Mouse (Mus musculus) T-helper 2 cell (primary cell): ENCODE results near the gene Hlcs.

Source experiments
- in situ Hi-C: fragments of 300-600 bp; cut with MboI, MseI; formaldehyde crosslinking; loops from one replicate; pipeline ENCODE4 v1.15.1; 2025; ENCODE audit warnings: high pct_unique_total_duplicates

Hlcs gene

GRCm38 (mm10) chr16:94249666-94250065 is 63.7 kb downstream of the Hlcs start:
- in situ Hi-C loops, result no loop called here

- in situ Hi-C loops, result no loop called here
Measured at GRCm38 (mm10) chr16:94248721-94249120, 64.7 kb downstream of the Hlcs start.

DNA sequence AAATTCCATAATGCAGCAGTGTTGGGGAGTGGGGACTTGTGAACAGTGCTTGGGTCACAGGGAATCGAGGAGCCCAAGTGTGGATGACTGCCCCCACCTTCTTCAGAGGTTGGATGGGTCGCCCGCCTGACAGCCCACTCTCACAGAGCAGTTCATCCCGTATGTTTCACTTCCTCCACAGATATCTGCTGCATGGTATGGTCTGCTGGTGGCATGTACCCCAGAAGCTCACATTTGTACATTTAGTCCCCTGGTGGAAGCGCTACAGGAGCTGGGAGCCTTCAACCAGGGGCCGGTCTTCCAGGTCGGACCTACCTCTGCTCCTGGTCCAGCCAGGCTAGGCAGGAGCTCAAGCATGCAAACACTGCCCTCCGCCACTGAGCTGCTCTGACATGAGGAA is 66.4 kb downstream of the Hlcs start:
- in situ Hi-C loops, result no loop called here

- in situ Hi-C loops, result no loop called here
Measured at GRCm38 (mm10) chr16:94246058-94246784, 67.2 kb downstream of the Hlcs start.

DNA sequence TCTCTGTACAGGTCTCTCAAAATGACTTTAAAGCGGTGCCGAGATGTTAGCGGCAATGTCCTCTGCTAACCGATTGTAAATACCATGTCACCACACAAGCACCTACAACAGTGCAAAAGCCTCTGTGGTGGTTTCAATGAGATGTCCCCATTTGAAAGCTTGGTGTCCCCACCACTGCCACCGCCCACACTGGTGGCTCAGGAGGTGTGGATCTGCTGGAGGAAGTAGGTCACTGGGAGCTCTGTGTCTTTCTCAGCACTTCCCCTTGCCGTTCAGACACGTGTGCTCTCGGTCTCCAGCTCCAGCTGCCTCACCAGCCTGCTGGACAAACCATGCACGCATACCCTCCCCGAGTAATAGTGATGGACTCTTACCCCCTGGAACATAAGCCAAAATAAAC is 72.2 kb downstream of the Hlcs start:
- in situ Hi-C loops, result no loop called here

GRCm38 (mm10) chr16:94240190-94240589 is 73.2 kb downstream of the Hlcs start:
- in situ Hi-C loops, result no loop called here

GRCm38 (mm10) chr16:94239567-94239966 is 73.8 kb downstream of the Hlcs start:
- in situ Hi-C loops, result no loop called here

GRCm38 (mm10) chr16:94239146-94239545 is 74.2 kb downstream of the Hlcs start:
- in situ Hi-C loops, result no loop called here

- in situ Hi-C loops, result no loop called here
Measured at GRCm38 (mm10) chr16:94237130-94237484, 76.3 kb downstream of the Hlcs start.

DNA sequence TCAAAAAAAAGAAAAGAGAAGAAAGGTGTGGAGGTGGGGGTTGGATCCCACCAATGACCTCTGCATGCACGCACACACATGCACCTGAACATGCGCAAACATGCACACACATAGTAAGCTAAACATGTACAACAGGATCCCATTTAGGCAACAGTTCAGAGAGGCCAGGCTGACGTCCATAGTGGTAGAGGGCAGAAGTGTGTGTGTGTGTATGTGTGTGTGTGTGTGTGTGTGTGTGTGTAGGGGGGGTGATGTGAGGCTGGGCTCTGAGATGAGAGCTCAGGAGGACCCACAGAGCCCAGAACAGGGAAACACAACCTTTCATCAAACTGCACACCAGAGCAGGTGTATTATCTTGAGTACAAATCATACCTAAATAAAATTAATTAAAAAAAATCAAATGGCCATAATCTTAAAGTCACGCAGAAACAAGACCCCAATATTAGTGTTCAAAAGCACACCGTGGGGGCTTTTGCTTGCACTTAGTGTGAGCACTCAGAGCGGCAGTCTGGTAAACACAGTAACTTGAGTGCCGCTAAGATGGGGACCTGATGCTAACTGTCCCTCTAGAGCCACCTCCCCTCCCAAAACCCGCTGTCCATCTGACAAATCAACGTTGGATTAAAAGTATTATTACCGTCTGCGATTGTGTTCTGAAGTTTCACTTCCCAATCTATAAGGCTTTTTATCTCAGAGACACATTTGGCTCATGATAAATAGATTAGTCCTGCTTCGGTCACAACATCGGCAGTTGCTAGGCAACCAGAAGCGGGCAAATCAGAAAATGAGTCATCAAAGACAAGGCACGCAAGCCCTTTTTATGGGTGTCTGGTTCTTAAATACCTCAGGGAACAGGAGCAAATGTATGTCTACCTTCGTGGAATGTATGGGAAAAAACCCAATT is 76.9 kb downstream of the Hlcs start:
- in situ Hi-C loops, result no loop called here

DNA sequence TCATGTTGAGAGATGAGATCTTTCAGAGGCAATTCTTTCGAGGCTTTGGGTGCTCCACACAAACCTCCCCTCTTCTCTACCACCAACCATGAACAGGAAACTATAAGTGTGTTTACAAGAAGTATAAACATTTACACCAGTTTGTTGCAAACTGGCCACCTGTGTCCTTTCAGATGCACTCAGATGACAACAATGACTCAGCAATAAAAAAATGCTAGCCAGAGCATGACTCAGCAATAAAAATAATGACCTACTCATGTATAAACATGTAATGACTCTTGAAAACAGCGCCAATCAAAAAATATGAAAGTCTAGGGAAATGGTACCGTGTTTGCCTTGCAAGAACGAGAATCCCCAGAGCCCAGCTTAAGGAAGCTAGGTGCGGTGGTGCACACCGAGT is 77.7 kb downstream of the Hlcs start:
- in situ Hi-C loops, result no loop called here

DNA sequence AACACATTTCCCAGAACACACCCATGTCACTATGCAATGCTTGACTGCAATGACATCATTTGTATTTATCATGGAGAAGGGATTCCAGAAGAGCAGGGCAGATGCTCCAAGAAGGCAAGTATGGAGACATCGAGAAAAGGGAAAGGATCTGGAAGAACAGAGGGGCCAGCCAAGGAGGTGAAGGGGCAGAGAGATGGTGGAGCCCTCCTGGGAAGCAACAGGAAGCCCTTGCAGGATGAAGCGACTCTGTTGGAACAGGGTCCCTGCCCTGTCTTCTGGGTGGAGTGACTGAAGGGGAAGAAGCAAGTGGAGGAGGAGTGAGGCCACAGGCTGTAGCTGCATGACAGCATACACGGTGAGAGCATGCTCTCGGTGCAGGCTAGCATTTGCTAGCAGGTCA is 79.2 kb downstream of the Hlcs start:
- in situ Hi-C loops, result no loop called here

GRCm38 (mm10) chr16:94230909-94231575 is 82.3 kb downstream of the Hlcs start:
- in situ Hi-C loops, result no loop called here

DNA sequence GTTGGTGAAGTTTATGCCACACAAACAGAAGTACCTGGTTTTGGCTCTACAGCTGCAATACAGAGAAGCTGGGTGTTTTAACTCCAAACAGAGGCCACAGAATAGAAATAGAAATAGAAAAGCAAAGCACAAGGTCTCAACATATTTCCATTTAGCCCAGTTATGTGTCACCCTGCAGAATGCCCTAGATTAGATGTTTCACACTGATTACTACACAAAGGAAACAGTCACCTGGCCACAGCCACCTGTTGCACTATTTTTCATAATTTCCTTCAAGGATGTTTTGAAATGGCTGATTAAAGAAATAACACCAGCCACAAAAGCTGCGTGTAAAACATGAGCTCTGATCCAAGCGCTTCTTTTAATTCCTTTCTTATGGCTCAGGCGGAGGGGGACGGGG is 82.9 kb downstream of the Hlcs start:
- in situ Hi-C loops, result no loop called here

DNA sequence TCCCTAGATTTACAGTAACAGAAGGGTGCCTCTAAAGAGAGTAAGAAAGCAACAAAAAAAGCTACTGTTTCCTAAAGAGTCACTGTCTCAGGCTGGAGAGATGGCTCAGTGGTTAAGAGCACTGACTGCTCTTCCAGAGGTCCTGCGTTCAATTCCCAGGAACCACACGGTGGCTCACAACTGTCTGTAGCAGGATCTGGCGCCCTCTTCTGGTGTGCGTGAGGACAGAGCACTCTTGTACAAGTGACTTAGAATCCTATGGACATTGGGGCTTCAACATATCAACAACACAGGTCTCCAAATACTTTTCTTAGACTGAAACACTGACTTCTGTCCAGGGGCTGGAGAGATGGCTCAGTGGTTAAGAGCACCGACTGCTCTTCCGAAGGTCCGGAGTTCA is 83.5 kb downstream of the Hlcs start:
- in situ Hi-C loops, result no loop called here

GRCm38 (mm10) chr16:94228858-94229555 is 84.4 kb downstream of the Hlcs start:
- in situ Hi-C loops, result no loop called here

DNA sequence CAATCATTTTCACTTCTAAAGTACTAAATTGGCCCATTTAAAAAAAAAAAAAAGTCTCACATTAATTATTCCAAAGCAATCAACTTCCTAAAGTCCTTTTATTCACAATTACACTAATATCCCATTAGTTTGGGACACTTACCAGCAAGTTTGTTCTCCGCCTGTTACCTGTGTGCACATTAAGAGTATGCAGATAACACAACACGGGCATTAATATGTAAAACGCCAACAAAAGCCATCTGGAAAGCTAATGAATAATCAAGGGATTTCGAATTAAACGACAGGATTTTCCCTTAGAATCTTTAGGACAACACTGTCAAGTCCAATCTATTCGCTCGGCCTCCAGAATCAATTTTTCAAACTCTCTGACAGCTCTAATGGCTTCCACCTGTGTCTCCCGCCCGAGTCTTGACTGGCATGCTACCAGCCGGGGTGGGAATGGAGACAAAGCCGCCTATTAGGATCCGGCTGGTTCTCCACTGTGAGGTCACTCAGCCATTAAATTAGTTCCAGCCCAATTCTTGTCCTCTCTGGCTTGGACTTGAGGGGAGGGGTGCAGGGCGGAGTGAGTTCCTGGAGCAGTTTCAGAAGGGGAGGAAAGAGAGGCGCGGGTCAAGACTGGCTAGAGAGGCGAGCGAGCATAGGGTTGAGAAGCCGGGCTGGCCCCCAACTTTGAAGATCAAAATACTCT is 85.9 kb downstream of the Hlcs start:
- in situ Hi-C loops, result no loop called here

GRCm38 (mm10) chr16:94223363-94223720 is 90.0 kb downstream of the Hlcs start:
- in situ Hi-C loops, result no loop called here

- in situ Hi-C loops, result no loop called here
Measured at GRCm38 (mm10) chr16:94222646-94223362, 90.6 kb downstream of the Hlcs start.

DNA sequence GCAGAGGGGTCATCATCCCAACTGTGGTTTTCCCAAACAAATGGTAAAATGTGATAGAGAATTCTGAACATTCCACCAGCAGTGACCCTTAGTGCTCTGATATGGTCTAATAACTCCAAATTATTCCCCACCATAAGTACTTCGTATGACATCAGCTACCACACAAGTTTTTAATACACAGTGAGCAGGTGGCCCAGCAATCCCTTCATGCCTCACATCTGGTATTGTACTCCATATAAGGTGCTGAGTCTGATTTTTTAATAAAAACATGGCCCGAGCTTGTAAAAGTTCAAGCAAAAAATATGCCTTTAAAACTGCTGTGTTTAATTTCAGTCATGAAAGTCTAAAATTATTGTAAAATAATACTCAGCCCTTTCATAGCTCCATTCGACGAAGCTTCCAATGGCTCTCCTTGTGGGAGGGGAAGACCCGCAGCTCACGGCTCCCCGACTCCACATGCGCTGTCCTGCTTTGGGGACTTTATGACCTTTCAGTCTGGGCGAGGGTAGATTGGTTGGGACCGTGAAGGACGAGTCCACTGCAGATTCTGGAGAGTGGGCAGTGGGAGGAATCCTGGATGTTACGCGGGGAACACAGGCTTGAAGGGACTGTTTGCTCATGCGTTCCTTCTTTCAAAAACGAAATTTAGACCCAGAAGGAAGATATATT is 102.5 kb downstream of the Hlcs start:
- in situ Hi-C loops, result loop anchor here (5.0 kb wide), 1 partner anchor 39 kb away; no protein-coding TSS in a partner anchor
